Mouse (Mus musculus): ENCODE data around the gene Tmem121b. TPM values are rescaled to one million over a fixed set of nuclear protein-coding genes. Genes with fewer than 3 reads are reported as not detected.

Gene Tmem121b
- total and polyA plus RNA-seq, 3 experiments = 0.05 TPM; not detected in 2

GRCm38 (mm10) chr6:120489461-120489860 lies 4.1 kb downstream of the Tmem121b start:
- no peak for ATAC-seq (ENCODE audit: extremely low read depth, insufficient number of reproducible peaks, low FRiP score, poor library complexity, severe bottlenecking)
- Histone ChIP-seq H3K9me3 (replicated peaks) (peaks cover 17% of the 10 kb centered on the region), H3K36me3 (replicated peaks) (peaks cover 3% of the 10 kb centered on the region), H3K27me3 (ENCODE audit: insufficient read depth, low read length) (peaks cover 33% of the 10 kb centered on the region), H3K4me1 (ENCODE audit: insufficient read depth, low read depth, low read length) (peaks cover 11% of the 10 kb centered on the region), H3K4me3 (ENCODE audit: low read depth, low read length) (no peak overlapping the region)
- TF ChIP-seq CTCF (IDR thresholded peaks at IDR 0.05; ENCODE audit: low read depth, low read length) = no peak
- no peak for TF ChIP-seq GATA2 (IDR thresholded peaks at IDR 0.05; ENCODE audit: borderline replicate concordance, low read depth, low read length)
- no peak for TF ChIP-seq TAL1 (conservative IDR thresholded peaks at IDR 0.05; ENCODE audit: low read depth, low read length)
- TF ChIP-seq GATA1 (IDR thresholded peaks at IDR 0.05; ENCODE audit: borderline replicate concordance, low read length) = no peak
- TF ChIP-seq POLR2AphosphoS5 (IDR thresholded peaks at IDR 0.05; ENCODE audit: insufficient replicate concordance, low read depth, low read length) = no peak
- no peak for DNase-seq (ENCODE audit: low spot score)

GRCm38 (mm10) chr6:120488647-120489046 lies 5.0 kb downstream of the Tmem121b start:
- no peak overlapping the region for H3K4me3 ChIP-seq (ENCODE audit: low read depth, low read length)
- peaks cover 16% of the 10 kb centered on the region for H3K9me3 ChIP-seq (replicated peaks)
- peaks cover 5% of the 10 kb centered on the region for H3K36me3 ChIP-seq (replicated peaks)
- ATAC-seq (ENCODE audit: extremely low read depth, insufficient number of reproducible peaks, low FRiP score, poor library complexity, severe bottlenecking) (no peak), DNase-seq (ENCODE audit: low spot score) (no peak)
- peaks cover 15% of the 10 kb centered on the region for H3K4me1 ChIP-seq (ENCODE audit: insufficient read depth, low read depth, low read length)
- TF ChIP-seq GATA2 (IDR thresholded peaks at IDR 0.05; ENCODE audit: borderline replicate concordance, low read depth, low read length) (no peak), POLR2AphosphoS5 (IDR thresholded peaks at IDR 0.05; ENCODE audit: insufficient replicate concordance, low read depth, low read length) (no peak), GATA1 (IDR thresholded peaks at IDR 0.05; ENCODE audit: borderline replicate concordance, low read length) (no peak), CTCF (IDR thresholded peaks at IDR 0.05; ENCODE audit: low read depth, low read length) (no peak), TAL1 (conservative IDR thresholded peaks at IDR 0.05; ENCODE audit: low read depth, low read length) (no peak)
- H3K27me3 ChIP-seq (ENCODE audit: insufficient read depth, low read length) = peaks cover 25% of the 10 kb centered on the region

- TF ChIP-seq GATA1 (IDR thresholded peaks at IDR 0.05; ENCODE audit: borderline replicate concordance, low read length) (no peak), GATA2 (IDR thresholded peaks at IDR 0.05; ENCODE audit: borderline replicate concordance, low read depth, low read length) (no peak), CTCF (IDR thresholded peaks at IDR 0.05; ENCODE audit: low read depth, low read length) (no peak)
- Histone ChIP-seq H3K4me3 (ENCODE audit: low read depth, low read length) (no peak overlapping the region), H3K36me3 (replicated peaks) (peaks cover 30% of the 10 kb centered on the region), H3K27me3 (ENCODE audit: insufficient read depth, low read length) (peaks cover 6% of the 10 kb centered on the region; the same call in 1 of the 2 replicates), H3K9me3 (replicated peaks) (no peaks in the 10 kb centered on the region), H3K4me1 (ENCODE audit: insufficient read depth, low read depth, low read length) (peaks cover 22% of the 10 kb centered on the region)
- DNase-seq (ENCODE audit: low spot score) (no peak), ATAC-seq (ENCODE audit: extremely low read depth, insufficient number of reproducible peaks, low FRiP score, poor library complexity, severe bottlenecking) (peak; percentile 28; the same call in 1 of the 2 replicates)
Observed at GRCm38 (mm10) chr6:120486051-120486510, 7.5 kb downstream of the Tmem121b start.

GRCm38 (mm10) chr6:120485038-120485437 lies 8.6 kb downstream of the Tmem121b start:
- H3K9me3 ChIP-seq (replicated peaks) = no peaks in the 10 kb centered on the region
- TF ChIP-seq GATA2 (IDR thresholded peaks at IDR 0.05; ENCODE audit: borderline replicate concordance, low read depth, low read length) (no peak), GATA1 (IDR thresholded peaks at IDR 0.05; ENCODE audit: borderline replicate concordance, low read length) (no peak), POLR2AphosphoS5 (IDR thresholded peaks at IDR 0.05; ENCODE audit: insufficient replicate concordance, low read depth, low read length) (no peak), CTCF (IDR thresholded peaks at IDR 0.05; ENCODE audit: low read depth, low read length) (no peak), TAL1 (conservative IDR thresholded peaks at IDR 0.05; ENCODE audit: low read depth, low read length) (no peak)
- ATAC-seq (ENCODE audit: extremely low read depth, insufficient number of reproducible peaks, low FRiP score, poor library complexity, severe bottlenecking) (no peak), DNase-seq (ENCODE audit: low spot score) (peak; percentile 47)
- H3K4me3 ChIP-seq (ENCODE audit: low read depth, low read length) = no peak overlapping the region
- peaks cover 3% of the 10 kb centered on the region; the same call in 1 of the 2 replicates for H3K27me3 ChIP-seq (ENCODE audit: insufficient read depth, low read length)
- peaks cover 22% of the 10 kb centered on the region for H3K4me1 ChIP-seq (ENCODE audit: insufficient read depth, low read depth, low read length)
- H3K36me3 ChIP-seq (replicated peaks) = peaks cover 40% of the 10 kb centered on the region

- ATAC-seq (ENCODE audit: extremely low read depth, insufficient number of reproducible peaks, low FRiP score, poor library complexity, severe bottlenecking) (0 out of 2 replicates have a peak, but pooled peaks have one; percentile 50), DNase-seq (ENCODE audit: low spot score) (no peak)
- Histone ChIP-seq H3K27me3 (ENCODE audit: insufficient read depth, low read length) (no peaks in the 10 kb centered on the region; the same call in 1 of the 2 replicates), H3K4me3 (ENCODE audit: low read depth, low read length) (no peak overlapping the region), H3K36me3 (replicated peaks) (peaks cover 58% of the 10 kb centered on the region), H3K4me1 (ENCODE audit: insufficient read depth, low read depth, low read length) (peaks cover 22% of the 10 kb centered on the region), H3K9me3 (replicated peaks) (no peaks in the 10 kb centered on the region)
- TF ChIP-seq TAL1 (conservative IDR thresholded peaks at IDR 0.05; ENCODE audit: low read depth, low read length) (no peak), CTCF (IDR thresholded peaks at IDR 0.05; ENCODE audit: low read depth, low read length) (no peak), GATA1 (IDR thresholded peaks at IDR 0.05; ENCODE audit: borderline replicate concordance, low read length) (no peak), POLR2AphosphoS5 (IDR thresholded peaks at IDR 0.05; ENCODE audit: insufficient replicate concordance, low read depth, low read length) (no peak), GATA2 (IDR thresholded peaks at IDR 0.05; ENCODE audit: borderline replicate concordance, low read depth, low read length) (no peak)
Observed at GRCm38 (mm10) chr6:120483211-120483626, 10.4 kb downstream of the Tmem121b start.

GRCm38 (mm10) chr6:120482756-120483155 lies 10.9 kb downstream of the Tmem121b start:
- no peak overlapping the region for H3K4me3 ChIP-seq (ENCODE audit: low read depth, low read length)
- H3K27me3 ChIP-seq (ENCODE audit: insufficient read depth, low read length) = no peaks in the 10 kb centered on the region; the same call in 1 of the 2 replicates
- no peak for ATAC-seq (ENCODE audit: extremely low read depth, insufficient number of reproducible peaks, low FRiP score, poor library complexity, severe bottlenecking)
- DNase-seq (ENCODE audit: low spot score) = no peak
- H3K36me3 ChIP-seq (replicated peaks) = peaks cover 63% of the 10 kb centered on the region
- H3K4me1 ChIP-seq (ENCODE audit: insufficient read depth, low read depth, low read length) = peaks cover 22% of the 10 kb centered on the region
- TF ChIP-seq CTCF (IDR thresholded peaks at IDR 0.05; ENCODE audit: low read depth, low read length) (no peak), POLR2AphosphoS5 (IDR thresholded peaks at IDR 0.05; ENCODE audit: insufficient replicate concordance, low read depth, low read length) (no peak), GATA1 (IDR thresholded peaks at IDR 0.05; ENCODE audit: borderline replicate concordance, low read length) (no peak), TAL1 (conservative IDR thresholded peaks at IDR 0.05; ENCODE audit: low read depth, low read length) (no peak), GATA2 (IDR thresholded peaks at IDR 0.05; ENCODE audit: borderline replicate concordance, low read depth, low read length) (no peak)
- H3K9me3 ChIP-seq (replicated peaks) = no peaks in the 10 kb centered on the region
